Mouse (Mus musculus): Measurements from ENCODE around the gene Themis3. TPM values are rescaled to one million over a fixed set of nuclear protein-coding genes. Genes with fewer than 3 reads are reported as not detected.

The Themis3 gene
- polyA plus RNA-seq, 1 experiment, result not detected

GRCm38 (mm10) chr17:66590353-66591075 is 3.9 kb downstream of the Themis3 start:
- 82% methylated on average over 9 of the region's 9 CpGs for WGBS
- Histone ChIP-seq H3K4me1 (ENCODE audit: control insufficient read depth, insufficient read depth, low read length) (no peaks in the 10 kb centered on the region), H3K27ac (ENCODE audit: insufficient read depth, low read depth, low read length) (no peak overlapping the region), H3K4me3 (ENCODE audit: insufficient read depth, low read depth, low read length) (no peak overlapping the region)
- no peak for TF ChIP-seq POLR2A (IDR thresholded peaks at IDR 0.05; ENCODE audit: insufficient read depth, low read depth, low read length)
- no peak for TF ChIP-seq CTCF (IDR thresholded peaks at IDR 0.05; ENCODE audit: insufficient read depth, low read depth, low read length)

- TF ChIP-seq CTCF (IDR thresholded peaks at IDR 0.05; ENCODE audit: insufficient read depth, low read depth, low read length) (no peak), POLR2A (IDR thresholded peaks at IDR 0.05; ENCODE audit: insufficient read depth, low read depth, low read length) (no peak)
- no peak overlapping the region for H3K4me3 ChIP-seq (ENCODE audit: insufficient read depth, low read depth, low read length)
- no peak overlapping the region for H3K27ac ChIP-seq (ENCODE audit: insufficient read depth, low read depth, low read length)
- H3K4me1 ChIP-seq (ENCODE audit: control insufficient read depth, insufficient read depth, low read length), result no peaks in the 10 kb centered on the region
- WGBS, result 64% methylated on average over 8 of the region's 8 CpGs
These were observed 4.6 kb downstream of the Themis3 start for GRCm38 (mm10) chr17:66589864-66590263.

- Histone ChIP-seq H3K4me3 (ENCODE audit: insufficient read depth, low read depth, low read length) (no peak overlapping the region), H3K4me1 (ENCODE audit: control insufficient read depth, insufficient read depth, low read length) (no peaks in the 10 kb centered on the region), H3K27ac (ENCODE audit: insufficient read depth, low read depth, low read length) (no peak overlapping the region)
- TF ChIP-seq POLR2A (IDR thresholded peaks at IDR 0.05; ENCODE audit: insufficient read depth, low read depth, low read length), result no peak
- no peak for TF ChIP-seq CTCF (IDR thresholded peaks at IDR 0.05; ENCODE audit: insufficient read depth, low read depth, low read length)
- WGBS, result 90% methylated on average over 10 of the region's 10 CpGs
These were observed 7.7 kb downstream of the Themis3 start for GRCm38 (mm10) chr17:66586741-66587140.

GRCm38 (mm10) chr17:66586078-66586477 is 8.3 kb downstream of the Themis3 start:
- Histone ChIP-seq H3K27ac (ENCODE audit: insufficient read depth, low read depth, low read length) (no peak overlapping the region), H3K4me1 (ENCODE audit: control insufficient read depth, insufficient read depth, low read length) (no peaks in the 10 kb centered on the region), H3K4me3 (ENCODE audit: insufficient read depth, low read depth, low read length) (no peak overlapping the region)
- TF ChIP-seq CTCF (IDR thresholded peaks at IDR 0.05; ENCODE audit: insufficient read depth, low read depth, low read length) (no peak), POLR2A (IDR thresholded peaks at IDR 0.05; ENCODE audit: insufficient read depth, low read depth, low read length) (no peak)
- WGBS, result 79% methylated on average over 13 of the region's 13 CpGs

- Histone ChIP-seq H3K4me3 (ENCODE audit: insufficient read depth, low read depth, low read length) (no peak overlapping the region), H3K27ac (ENCODE audit: insufficient read depth, low read depth, low read length) (no peak overlapping the region), H3K4me1 (ENCODE audit: control insufficient read depth, insufficient read depth, low read length) (no peaks in the 10 kb centered on the region)
- WGBS, result 76% methylated on average over 5 of the region's 5 CpGs
- TF ChIP-seq POLR2A (IDR thresholded peaks at IDR 0.05; ENCODE audit: insufficient read depth, low read depth, low read length), result no peak
- no peak for TF ChIP-seq CTCF (IDR thresholded peaks at IDR 0.05; ENCODE audit: insufficient read depth, low read depth, low read length)
These were observed 13.4 kb downstream of the Themis3 start for GRCm38 (mm10) chr17:66580990-66581389.

GRCm38 (mm10) chr17:66578007-66578406 is 16.4 kb downstream of the Themis3 start:
- H3K4me3 ChIP-seq (ENCODE audit: insufficient read depth, low read depth, low read length), result no peak overlapping the region
- TF ChIP-seq CTCF (IDR thresholded peaks at IDR 0.05; ENCODE audit: insufficient read depth, low read depth, low read length) (peak; percentile 57), POLR2A (IDR thresholded peaks at IDR 0.05; ENCODE audit: insufficient read depth, low read depth, low read length) (no peak)

GRCm38 (mm10) chr17:66577507-66577906 is 16.9 kb downstream of the Themis3 start:
- Histone ChIP-seq H3K4me3 (ENCODE audit: insufficient read depth, low read depth, low read length) (no peak overlapping the region), H3K27ac (ENCODE audit: insufficient read depth, low read depth, low read length) (no peak overlapping the region), H3K4me1 (ENCODE audit: control insufficient read depth, insufficient read depth, low read length) (no peaks in the 10 kb centered on the region)
- TF ChIP-seq POLR2A (IDR thresholded peaks at IDR 0.05; ENCODE audit: insufficient read depth, low read depth, low read length) (no peak), CTCF (IDR thresholded peaks at IDR 0.05; ENCODE audit: insufficient read depth, low read depth, low read length) (no peak)
- WGBS, result 82% methylated on average over 6 of the region's 6 CpGs

More at GRCm38 (mm10) chr17:66578007-66578406, 16.4 kb downstream of the Themis3 start:
- Histone ChIP-seq H3K27ac (ENCODE audit: insufficient read depth, low read depth, low read length) (no peak overlapping the region), H3K4me1 (ENCODE audit: control insufficient read depth, insufficient read depth, low read length) (no peaks in the 10 kb centered on the region)
- 15% methylated on average over 6 of the region's 6 CpGs for WGBS

GRCm38 (mm10) chr17:66572677-66573060 is 21.8 kb downstream of the Themis3 start:
- no peak for TF ChIP-seq CTCF (IDR thresholded peaks at IDR 0.05; ENCODE audit: insufficient read depth, low read depth, low read length)
- TF ChIP-seq POLR2A (IDR thresholded peaks at IDR 0.05; ENCODE audit: insufficient read depth, low read depth, low read length), result no peak
- WGBS, result 74% methylated on average over 4 of the region's 4 CpGs
- Histone ChIP-seq H3K4me3 (ENCODE audit: insufficient read depth, low read depth, low read length) (no peak overlapping the region), H3K4me1 (ENCODE audit: control insufficient read depth, insufficient read depth, low read length) (no peaks in the 10 kb centered on the region), H3K27ac (ENCODE audit: insufficient read depth, low read depth, low read length) (no peak overlapping the region)

GRCm38 (mm10) chr17:66571860-66572676 is 22.4 kb downstream of the Themis3 start:
- Histone ChIP-seq H3K4me3 (ENCODE audit: insufficient read depth, low read depth, low read length) (no peak overlapping the region), H3K4me1 (ENCODE audit: control insufficient read depth, insufficient read depth, low read length) (no peaks in the 10 kb centered on the region), H3K27ac (ENCODE audit: insufficient read depth, low read depth, low read length) (no peak overlapping the region)
- WGBS, result 81% methylated on average over 11 of the region's 11 CpGs
- TF ChIP-seq POLR2A (IDR thresholded peaks at IDR 0.05; ENCODE audit: insufficient read depth, low read depth, low read length) (no peak), CTCF (IDR thresholded peaks at IDR 0.05; ENCODE audit: insufficient read depth, low read depth, low read length) (no peak)

Data from olfactory bulb, adult 2 months (tissue).